Mouse (Mus musculus): ENCODE data around the gene Cfap161. TPM values are rescaled to one million over a fixed set of nuclear protein-coding genes. Genes with fewer than 3 reads are reported as not detected.

Cfap161 gene
- 0.40 and 0.44 TPM in 2 replicates for polyA plus RNA-seq (2015; fragmentation: Nextera tagmentation; extraction: Ambion mirVana)

DNA sequence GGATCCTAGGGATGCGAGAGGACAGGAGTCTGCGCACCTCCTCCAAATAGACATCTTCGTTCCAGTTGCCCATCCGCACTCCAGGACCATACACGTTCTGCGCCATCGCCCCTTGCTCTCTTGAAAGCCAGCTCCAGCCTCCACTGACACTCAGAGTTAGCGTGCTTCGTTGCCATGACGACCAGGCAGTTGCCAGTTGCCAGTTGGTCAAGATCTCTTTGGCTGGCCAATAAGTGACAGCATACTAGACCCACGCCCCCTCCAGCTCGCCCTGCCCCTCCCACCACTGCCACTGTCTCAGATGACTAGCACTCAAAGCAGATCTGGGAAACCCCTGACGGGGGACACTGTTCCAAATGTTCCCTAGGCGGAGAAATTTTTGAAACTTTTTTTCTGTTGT lies at the start of gene Cfap161:
TSS of gene Cfap161 (minus strand) at position 176 of the 400 bp plus-strand sequence.
- no peak for DNase-seq (ENCODE audit: low spot score)

DNA sequence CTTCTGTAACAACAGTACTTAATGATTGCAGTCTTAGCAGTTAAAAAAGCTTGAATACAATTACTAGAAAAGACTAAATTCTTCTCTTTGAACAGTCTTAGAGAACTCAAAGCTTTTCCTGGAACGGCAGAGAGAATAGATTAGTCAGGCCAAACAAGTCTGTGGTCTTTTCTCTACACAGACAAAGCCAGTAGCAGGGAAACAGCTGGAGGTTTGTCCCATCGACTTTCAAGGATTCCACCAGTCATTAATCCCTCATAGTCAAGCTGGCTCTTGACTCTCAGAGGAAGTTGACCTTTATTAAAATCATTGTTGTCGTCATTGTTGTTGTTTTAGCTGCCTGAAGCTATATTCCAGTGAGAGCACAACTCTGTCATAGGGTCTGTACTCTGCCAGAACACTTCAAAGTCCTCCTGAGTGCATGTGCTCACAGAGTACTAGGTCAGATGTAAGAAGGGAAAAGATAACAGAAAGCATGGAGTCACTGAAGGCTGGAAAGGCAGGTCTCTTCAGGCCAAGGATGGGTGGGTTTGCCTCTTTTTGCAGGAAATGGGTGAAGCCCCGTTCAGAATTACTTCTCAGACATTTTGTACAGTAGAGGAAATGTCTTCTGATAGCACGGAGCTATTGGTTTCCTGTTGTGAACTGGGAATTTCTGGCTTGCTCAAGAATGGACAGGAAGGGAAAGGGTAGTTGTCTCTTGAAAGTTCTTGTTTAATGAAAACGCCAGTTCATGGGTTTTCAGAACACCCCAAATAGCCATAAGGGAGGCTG lies 48.0 kb upstream of the Cfap161 start:
- DNase-seq (ENCODE audit: low spot score): no peak

DNA sequence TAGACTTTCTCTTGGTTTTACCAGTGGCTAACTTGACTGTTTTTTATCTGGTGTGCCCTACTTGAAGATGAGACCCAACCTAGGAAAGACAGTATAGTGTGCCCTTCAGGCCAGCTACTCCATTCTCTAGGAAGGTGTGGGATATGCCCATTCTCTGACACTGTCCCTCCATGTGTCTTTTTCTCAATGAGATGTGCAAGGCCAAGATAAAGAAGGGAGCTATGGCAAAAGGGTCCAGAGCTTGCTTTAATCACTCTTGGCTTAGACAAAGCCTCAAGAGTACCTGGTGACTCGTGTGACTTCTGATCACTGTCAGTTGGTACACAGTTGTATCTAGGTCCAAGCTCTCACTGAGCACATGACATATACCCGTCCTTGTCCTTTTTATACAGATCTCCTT lies 45.4 kb upstream of the Cfap161 start:
- no peak for DNase-seq (ENCODE audit: low spot score)

DNA sequence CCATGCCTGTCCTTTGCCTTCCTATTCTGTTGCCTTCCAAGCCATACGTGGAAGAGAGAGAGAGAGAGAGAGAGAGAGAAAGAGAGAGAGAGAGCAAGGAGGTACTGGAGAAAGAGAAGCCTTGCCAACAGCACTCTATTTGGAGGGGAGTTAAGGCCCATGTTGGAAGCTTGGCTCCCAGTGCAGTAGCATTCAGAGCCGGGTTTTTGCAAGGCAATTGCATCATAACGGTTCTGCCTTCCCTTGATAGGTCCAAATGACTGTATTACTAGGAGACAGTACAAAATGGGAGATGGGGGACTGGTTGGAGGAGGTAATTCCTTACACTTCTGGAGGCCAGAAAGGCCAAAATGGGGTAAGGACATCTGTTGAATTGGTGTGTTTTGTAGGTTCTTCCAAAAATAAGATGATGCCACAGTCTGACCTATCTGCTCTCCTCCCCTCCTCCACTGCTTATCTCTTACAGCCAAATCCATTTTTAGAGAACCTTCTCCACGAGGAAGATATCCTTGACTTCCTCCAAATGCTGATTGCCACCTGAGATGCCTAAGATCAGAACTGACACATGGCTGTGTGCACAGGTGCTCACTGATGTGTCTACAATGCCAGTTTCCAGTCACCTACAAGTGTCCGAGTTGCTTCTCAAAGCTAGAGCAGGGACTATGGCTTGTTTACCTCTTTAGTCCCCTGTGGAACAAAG lies 44.0 kb upstream of the Cfap161 start:
- DNase-seq (ENCODE audit: low spot score): no peak

DNA sequence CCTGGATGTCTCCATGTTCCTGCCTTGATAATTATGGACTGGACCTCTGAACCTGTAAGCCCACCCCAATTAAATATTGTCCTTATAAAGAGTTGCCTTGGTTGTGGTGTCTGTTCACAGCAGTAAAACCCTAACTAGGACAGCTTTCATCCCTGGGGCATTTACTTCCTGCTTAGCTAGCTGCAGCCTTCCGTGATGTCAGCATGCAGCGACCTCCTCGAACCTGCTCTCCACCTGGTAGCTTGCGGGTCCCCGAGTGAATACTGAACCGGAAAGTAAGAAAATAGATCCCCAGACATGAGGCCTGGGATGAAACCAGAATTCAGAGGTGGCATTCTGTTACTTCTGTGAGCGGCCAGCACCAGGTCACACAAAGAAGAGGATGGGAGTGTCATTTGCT lies 34.7 kb upstream of the Cfap161 start:
- DNase-seq (ENCODE audit: low spot score): no peak

DNA sequence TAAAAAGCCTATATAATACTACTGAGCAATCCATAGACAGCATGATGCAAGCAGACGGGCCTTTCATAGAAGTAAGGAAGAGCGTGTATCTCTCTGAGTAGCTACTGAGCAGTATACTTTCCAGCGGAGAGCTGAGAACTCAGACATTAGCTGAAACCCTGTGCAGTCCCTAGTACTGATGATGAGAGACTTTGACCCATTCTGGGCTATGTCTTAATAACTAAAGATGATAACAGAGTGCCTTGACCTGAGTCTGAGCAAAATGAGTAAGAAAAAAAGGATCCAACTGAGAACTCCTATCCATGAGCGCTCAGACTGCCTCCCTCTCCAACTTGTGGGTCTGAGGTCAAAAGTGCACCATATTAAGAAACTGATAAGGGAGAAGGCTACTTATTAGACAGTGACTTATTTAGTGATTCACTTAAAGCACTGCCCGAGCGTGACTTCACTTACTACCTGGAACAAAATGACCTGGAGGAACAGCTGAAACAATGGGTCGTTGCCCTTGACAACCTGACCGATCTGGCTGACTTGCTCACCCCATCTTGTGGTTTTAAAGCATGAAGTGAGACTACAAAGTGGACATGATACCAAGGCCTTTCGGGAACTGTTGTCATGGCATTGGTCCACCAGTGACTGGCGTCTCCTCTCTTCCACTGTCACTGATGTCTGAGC lies 32.9 kb upstream of the Cfap161 start:
- DNase-seq (ENCODE audit: low spot score): no peak

DNA sequence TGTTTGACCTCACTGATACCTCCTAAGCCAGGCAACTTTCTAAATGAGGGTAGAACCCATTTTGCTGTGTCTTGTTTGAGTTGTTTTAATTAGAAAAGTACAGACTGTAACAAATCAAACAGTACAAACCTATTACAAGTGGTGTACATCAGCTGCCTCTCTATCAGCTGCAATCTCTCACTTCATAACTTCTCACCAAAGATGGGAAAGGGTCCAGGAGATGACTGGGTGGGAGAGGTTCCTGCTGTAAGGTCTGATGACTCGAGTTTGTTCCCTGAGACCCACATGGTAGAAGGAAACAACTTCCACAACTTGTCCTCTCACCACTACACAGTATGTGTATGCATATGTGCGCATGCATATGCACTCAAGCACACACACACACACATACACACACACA lies 32.1 kb upstream of the Cfap161 start:
- no peak for DNase-seq (ENCODE audit: low spot score)

DNA sequence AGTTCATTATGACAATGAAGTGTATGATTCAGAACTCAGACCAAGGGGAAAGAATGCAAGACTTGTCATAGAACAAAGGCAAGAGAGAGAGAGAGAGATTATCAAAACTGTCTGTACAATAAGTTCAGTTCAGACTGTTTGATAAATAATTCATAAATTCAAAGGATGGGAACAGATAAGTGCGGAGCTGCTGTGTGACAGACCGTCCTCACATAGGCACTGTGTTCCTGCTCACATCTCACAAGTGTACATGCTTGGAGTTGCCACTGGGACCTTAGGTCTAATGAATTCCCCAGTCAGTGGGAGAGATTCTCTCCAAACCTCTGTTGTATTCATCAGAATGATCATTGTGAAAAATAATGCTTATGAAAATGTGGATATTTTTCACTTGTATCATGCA lies 27.3 kb upstream of the Cfap161 start:
- no peak for DNase-seq (ENCODE audit: low spot score)

DNA sequence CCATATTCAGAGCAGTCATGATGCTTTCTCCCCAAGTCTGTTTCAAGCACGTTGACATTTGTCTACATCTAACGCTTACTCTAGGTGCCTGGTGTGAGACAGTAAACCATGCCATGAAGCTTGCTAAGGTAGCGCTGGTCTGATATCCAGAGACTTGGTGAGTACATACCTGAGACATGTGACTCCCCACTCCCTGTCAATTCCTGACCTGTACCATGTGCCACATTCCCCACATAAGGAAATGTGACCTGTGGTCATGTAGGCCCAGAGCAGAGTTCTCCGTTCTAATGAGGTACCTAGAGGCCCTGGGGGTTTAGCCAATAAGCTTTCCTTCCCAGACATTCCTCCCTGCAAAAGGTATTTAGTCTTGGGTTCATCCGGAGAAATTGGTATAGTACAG lies 22.2 kb upstream of the Cfap161 start:
- no peak for DNase-seq (ENCODE audit: low spot score)

DNA sequence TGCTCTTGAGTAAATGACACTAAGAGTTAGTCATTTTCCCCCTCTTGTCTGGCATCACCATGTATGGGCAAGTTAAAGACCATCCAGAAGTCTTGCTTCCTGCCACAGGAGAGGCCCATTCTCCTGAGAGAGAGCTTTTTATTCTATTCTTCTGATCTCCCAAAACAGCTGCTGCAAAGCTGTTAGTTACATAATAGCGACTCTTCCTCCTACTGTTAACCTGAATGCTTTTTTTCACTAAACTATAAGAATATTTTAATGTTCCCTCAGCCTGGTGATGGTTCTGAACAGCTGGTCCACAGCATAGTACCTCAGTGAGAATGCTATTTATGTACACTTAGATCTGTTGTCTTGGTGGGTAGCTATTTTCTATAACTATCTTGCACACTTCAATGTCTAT lies 21.0 kb upstream of the Cfap161 start:
- DNase-seq (ENCODE audit: low spot score): no peak

DNA sequence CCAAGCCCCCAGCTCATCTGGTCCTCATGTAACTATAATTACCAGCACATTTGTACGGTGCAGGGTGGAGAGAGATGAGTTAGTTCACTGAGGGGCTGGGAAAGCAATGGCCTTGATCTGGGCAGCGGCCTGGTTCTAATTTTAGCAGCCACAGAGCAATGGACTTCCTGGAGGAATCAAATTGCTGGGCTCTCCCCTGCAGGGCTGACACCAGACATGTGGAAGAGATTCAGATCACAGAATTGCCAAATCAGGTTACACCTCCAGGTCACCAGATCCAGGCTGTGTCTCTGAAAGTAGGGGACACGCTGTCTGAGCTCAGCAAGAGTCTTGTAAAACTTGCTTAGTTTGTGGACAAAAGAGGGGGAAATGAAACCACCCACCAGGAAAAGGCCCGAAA lies 19.3 kb upstream of the Cfap161 start:
- DNase-seq (ENCODE audit: low spot score): no peak

DNA sequence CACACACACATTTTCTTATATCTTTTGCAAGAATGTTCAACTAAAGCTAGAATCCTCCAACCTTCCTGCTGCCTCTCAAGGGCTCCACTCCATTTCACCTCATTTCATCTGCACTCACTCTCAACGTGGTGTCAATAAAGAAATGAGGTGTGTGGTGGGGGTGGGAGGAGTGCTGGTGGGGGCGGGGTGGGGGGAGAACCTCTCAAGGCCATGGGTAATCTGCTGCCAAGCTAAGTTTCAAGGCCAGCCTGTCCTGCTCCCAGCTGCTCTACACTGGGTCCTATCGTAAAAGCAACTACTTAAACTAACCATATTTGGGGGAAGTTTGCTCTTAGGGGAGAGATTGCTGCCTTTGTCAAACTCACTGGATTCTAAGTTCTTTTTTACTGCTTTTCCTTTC lies 18.8 kb upstream of the Cfap161 start:
- DNase-seq (ENCODE audit: low spot score): no peak

DNA sequence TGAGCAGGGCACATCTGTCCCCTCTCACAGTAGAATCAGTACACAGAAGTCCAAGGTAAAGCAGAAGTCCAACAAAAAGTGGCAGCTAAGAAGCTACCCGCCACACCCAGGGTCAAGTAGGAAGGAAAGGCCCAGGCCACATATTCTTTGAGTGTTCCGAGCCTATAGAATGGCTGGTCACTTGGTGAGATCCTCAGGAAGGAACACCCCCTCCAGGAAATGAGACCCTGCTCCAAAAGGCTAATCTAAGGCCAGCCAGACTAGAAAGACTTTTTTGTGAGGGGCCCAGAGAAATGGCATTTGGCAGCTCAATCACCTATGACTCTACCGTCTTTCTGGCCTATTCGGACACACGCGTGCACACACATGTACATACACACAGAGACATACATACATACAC lies 18.3 kb upstream of the Cfap161 start:
- no peak for DNase-seq (ENCODE audit: low spot score)

DNA sequence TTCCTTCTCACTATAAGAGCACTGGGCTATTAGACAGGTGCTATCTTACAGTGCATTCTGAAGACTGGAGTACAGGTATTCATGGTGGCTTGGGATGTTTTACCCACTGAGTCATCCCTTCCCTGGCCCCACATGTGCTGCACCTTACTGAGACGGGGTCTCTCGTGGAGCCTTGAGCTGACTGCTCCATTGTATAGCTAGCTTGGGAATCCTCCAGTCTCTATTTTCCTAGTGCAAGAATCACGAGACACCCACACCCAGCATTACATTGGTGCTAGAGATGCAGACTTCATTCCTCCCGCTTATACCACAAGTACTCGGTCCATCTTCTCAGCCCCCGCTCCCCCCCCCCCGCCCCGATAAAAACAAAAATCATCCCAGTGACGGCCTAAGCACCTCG lies 17.9 kb upstream of the Cfap161 start:
- DNase-seq (ENCODE audit: low spot score): no peak

DNA sequence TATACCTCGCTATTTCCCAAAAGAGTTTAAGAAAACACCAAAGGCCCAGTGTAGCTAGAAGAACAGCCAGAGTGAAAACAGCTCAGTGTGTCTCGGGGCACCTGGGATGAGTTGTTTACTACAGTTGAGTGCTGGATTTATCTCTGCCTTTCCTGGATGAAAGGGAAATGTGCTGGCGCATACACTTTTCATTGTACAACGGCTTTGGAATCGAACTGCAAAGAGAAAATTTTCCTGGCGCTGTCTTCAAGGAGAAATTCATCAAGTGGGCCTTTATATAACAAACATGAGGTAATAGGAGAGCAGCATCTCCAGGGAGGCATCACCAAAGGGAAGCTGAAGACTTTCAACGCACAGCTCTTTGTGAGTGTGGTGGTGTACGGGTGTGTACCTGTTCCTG lies 17.2 kb upstream of the Cfap161 start:
- no peak for DNase-seq (ENCODE audit: low spot score)

DNA sequence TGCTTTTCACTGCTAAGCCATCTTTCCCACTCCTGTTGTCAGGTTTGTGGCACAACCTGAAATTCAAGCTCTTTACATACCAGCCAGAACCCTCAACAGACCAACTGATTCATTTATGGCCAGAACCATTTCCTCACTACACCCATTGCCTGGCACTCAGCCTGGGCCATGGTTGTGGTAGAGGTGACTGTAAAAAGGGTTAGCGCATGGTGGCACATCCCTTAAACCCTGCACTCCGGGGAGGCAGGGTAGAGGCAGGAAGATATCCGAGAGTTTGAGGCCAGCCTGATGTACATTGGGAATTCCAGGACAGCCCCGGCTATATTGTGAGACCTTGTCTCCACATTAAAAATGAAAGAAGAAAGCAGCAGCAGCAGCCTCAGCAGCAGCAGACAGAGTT lies 16.8 kb upstream of the Cfap161 start:
- no peak for DNase-seq (ENCODE audit: low spot score)

DNA sequence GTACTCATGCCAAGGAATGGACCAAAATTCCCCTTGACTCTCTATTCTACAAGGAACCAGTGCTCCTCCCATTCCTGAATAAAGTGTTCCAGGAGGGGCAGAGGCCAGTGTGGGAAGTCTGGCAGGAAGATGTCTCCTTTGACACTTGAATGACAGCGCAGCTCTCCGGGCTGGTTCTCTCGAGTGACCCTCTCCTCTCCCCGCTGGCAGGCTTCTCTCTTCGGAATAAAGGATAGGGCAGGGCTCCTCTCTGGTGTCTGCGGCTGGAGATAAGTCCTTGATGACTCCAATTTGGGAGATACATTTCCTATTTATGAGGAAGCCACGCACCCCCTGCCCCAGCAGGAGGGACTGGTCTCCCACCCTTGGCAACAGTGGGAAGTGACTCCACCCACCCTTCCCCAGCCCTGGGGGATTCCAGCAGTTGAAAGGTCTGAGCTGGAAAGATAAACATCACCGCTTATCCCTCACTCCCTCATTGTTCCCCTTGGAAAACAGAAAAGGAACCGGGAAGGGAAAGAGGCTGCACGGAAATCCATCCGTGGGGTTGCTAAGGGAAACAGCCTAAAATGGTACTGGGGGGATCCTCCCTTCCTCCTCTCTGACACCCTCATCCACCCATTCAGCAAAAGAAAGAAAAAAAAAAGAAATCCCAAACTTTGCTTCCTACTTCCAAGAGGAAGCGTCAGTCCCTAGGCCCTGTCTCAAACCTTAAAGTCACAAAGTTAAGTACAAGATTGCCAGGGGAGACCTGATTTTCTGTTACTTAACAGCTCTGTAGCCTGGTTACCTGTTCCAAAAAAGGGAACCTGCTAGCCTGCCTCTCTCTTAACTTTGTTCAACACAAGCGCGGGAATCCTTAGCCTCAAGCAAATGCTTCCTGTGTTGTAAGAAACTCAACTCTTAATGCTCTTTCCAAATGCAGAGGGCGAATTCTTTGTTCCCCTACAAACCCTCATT lies 15.7 kb upstream of the Cfap161 start:
- no peak for DNase-seq (ENCODE audit: low spot score)

DNA sequence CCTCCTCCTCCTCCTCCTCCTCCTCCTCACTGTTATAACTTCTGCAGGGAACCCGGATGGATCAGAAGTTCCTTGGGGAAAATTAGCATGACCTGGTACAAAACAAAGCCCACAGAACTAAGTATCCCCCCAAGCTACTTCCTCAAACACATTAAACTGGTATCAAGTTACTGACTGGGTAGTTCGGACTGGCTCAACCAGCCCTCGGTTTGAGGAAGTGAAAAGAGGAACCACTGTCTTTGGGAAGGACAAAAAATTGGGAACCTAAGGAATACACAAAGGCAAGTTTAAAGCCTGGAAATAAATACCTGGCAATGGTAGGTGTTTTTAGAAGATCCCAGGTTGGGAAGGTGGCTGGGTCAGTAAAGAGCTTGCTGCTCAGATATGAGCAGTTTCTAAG lies 15.0 kb upstream of the Cfap161 start:
- no peak for DNase-seq (ENCODE audit: low spot score)

DNA sequence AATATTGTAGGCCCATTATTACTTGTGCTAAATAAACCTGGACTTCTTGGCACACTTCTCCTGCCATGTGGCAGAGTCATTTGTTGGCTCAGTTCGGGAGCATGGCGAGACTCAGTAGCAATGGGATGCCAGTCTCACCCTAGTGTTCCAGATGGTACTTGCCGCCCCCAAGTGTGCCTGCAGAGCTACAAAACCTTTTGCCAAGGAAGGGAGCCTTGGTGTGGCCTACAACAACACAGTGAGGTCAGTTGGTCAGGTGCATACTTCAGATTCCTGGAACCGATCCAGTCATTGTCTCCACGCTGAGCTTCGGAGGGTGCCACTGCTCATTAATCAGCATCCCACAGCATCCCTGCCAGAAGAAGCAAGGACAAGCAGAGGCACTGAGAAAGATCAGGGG lies 14.4 kb upstream of the Cfap161 start:
- no peak for DNase-seq (ENCODE audit: low spot score)

DNA sequence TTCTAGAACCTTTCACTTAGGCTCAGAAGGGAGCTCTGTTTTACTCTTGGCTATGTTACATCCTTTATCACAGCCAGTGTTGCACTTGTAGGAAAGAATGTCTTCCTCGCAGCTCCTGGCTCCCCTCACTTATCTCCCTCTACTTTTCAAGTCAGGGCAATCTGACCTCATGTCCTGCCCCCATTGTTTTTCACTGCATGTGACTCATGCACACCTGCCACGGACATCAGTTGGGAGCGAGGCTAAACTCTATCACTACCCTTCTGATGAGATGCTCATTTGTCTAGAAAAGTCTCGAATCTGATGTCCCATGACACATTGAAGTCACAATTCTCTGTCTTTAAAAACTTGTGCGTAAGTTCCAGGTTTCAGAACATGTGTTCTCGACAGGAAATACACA lies 12.3 kb upstream of the Cfap161 start:
- no peak for DNase-seq (ENCODE audit: low spot score)

DNA sequence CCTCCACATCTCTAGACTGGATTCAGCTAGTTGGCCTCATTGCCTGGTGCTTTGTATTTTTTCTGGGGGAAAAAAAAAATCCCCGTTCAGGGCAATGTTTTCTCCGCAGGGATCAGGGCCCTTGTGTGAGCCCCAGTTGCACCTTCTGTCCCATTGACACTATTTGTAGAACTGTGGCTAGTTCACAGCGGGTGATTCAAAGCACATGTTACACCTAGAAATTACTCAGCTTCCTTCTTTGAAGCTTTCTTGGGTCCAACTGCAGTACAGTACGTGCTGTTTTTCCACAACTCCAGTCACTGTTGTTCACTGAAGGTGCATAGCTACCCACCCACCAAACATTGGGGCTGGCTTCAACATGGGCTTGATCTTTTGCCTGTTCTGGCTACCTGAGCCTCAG lies 9.1 kb upstream of the Cfap161 start:
- no peak for DNase-seq (ENCODE audit: low spot score)

All from thymus, postnatal 0 days (tissue).